Mouse (Mus musculus) kidney, embryonic 15.5 days (tissue): Measurements from ENCODE around the gene Psmf1. TPM values are rescaled to one million over a fixed set of nuclear protein-coding genes. Genes with fewer than 3 reads are reported as not detected.
A peak's percentile ranks its signal among the peaks of the same experiment; 100 is the strongest.

ENCODE experiments used
- ATAC-seq: fragments of 200-750 bp; cut with Nextera tagmentation; replicated peaks from 2 replicates; pipeline ENCODE4 v1.8.0; 2017; ENCODE audit warnings: moderate TSS enrichment; ENCODE audit not compliant: low FRiP score
- H3K27ac ChIP-seq: fragments of 300-500 bp; sonication (generic); 2 replicates; pipeline ENCODE4 v1.5.1; 2015; ENCODE audit warnings: mild to moderate bottlenecking, inconsistent platforms
- H3K27me3 ChIP-seq: fragments of 300-500 bp; sonication (generic); 2 replicates; pipeline ENCODE4 v1.6.1; 2015; ENCODE audit warnings: inconsistent platforms
- H3K36me3 ChIP-seq: fragments of 300-500 bp; sonication (generic); 2 replicates; pipeline ENCODE4 v1.6.1; 2015; ENCODE audit warnings: inconsistent platforms
- H3K4me1 ChIP-seq: fragments of 300-500 bp; sonication (generic); 2 replicates; pipeline ENCODE4 v1.6.1; 2015; ENCODE audit warnings: inconsistent platforms
- H3K4me2 ChIP-seq: fragments of 300-500 bp; sonication (generic); 2 replicates; pipeline ENCODE4 v1.6.1; 2015; ENCODE audit warnings: moderate library complexity, mild to moderate bottlenecking, inconsistent platforms
- H3K4me3 ChIP-seq: fragments of 300-500 bp; sonication (generic); replicated peaks from 2 replicates; pipeline ENCODE4 v1.5.1; 2015; ENCODE audit warnings: mild to moderate bottlenecking, inconsistent platforms
- H3K9ac ChIP-seq: fragments of 300-500 bp; sonication (generic); 2 replicates; pipeline ENCODE4 v1.6.1; 2015; ENCODE audit warnings: mild to moderate bottlenecking, inconsistent platforms
- H3K9me3 ChIP-seq: fragments of 300-500 bp; sonication (generic); replicated peaks from 2 replicates; pipeline ENCODE4 v1.6.1; 2016; ENCODE audit warnings: inconsistent platforms
- WGBS: fragments of 180-500 bp; shearing (Covaris S2); methylation state at CpG from one replicate; pipeline ENCODE4 v1.1.7; 2015; ENCODE audit warnings: mixed read lengths; 5-methylcytosine and 5-hydroxymethylcytosine counted together
- polyA plus RNA-seq: library from polyadenylated mRNA; unstranded; fragments of >200 nt; fragmentation: Nextera tagmentation; extraction: Ambion mirVana; gene quantifications from 2 replicates; pipeline ENCODE4 v1.2.1, GENCODE M21; 2015

The Psmf1 gene
- 42.2 and 43.0 TPM in 2 replicates for polyA plus RNA-seq

GRCm38 (mm10) chr2:151743845-151744244, at the start of gene Psmf1:
Psmf1 (minus strand) TSS chr2:151744186.
- Histone ChIP-seq H3K36me3 (0 out of 2 replicates have a peak, but pooled peaks cover 3% of the 10 kb centered on the region), H3K4me1 (peaks cover 19% of the 10 kb centered on the region), H3K4me3 (no peak within 1 kb of the TSS), H3K9me3 (no peaks in the 10 kb centered on the region), H3K27me3 (peaks cover 15% of the 10 kb centered on the region; the same call in 1 of the 2 replicates), H3K4me2 (no peak within 1 kb of the TSS), H3K27ac (no peak within 1 kb of the TSS), H3K9ac (no peak within 1 kb of the TSS)
- no peak for ATAC-seq

DNA sequence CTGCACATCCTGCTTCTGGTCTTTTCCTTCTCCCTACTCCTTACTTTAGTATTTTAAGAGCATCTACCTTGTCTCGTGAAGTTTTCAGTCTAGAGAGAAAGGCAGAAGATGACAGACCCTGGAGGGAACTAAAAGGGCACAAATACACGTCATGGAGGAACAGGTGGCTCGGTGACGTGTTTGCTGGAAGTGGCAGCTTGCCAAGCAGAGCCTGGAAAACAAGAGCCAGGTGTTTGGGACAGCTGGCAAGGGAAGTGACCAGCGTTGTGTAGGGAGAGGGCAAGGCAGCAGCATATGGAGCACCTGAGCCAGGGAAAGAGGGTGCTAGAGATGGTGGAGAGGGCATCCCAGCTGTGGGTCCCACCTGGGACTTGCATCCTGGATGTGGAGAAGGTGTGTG, 47.2 kb upstream of the Psmf1 start:
- H3K27ac ChIP-seq, result no peak overlapping the region
- WGBS, result 32% methylated on average over 5 of the region's 5 CpGs
- no peaks in the 10 kb centered on the region for H3K36me3 ChIP-seq
- no peak overlapping the region for H3K4me2 ChIP-seq
- no peak overlapping the region for H3K4me3 ChIP-seq
- H3K4me1 ChIP-seq, result no peaks in the 10 kb centered on the region
- no peak overlapping the region for H3K9ac ChIP-seq
- H3K27me3 ChIP-seq, result no peaks in the 10 kb centered on the region
- no peaks in the 10 kb centered on the region for H3K9me3 ChIP-seq
- ATAC-seq, result no peak

DNA sequence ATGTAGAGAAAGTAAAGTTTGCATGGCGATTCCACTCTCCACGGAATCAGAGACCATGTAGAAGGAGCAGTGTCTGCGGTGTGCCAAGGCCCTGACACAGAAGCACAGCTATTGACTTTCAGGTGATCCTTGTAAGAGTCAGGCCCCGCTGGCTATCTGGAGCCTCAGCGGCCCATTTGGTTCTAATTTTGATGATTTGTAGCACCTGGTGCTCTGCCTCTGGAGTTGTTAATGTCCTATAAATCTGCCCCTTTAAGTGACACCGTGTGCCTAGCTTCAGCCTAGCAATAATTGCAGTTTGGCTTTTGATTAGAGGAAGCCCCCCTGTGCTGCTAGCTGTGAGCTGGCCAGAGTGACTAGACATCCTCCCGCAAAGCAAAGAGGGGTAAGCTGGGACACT, 46.2 kb upstream of the Psmf1 start:
- no peak overlapping the region for H3K4me2 ChIP-seq
- no peak for ATAC-seq
- H3K27ac ChIP-seq, result no peak overlapping the region
- H3K36me3 ChIP-seq, result no peaks in the 10 kb centered on the region
- H3K4me1 ChIP-seq, result no peaks in the 10 kb centered on the region
- 20% methylated on average over 7 of the region's 7 CpGs for WGBS
- H3K4me3 ChIP-seq, result no peak overlapping the region
- no peak overlapping the region for H3K9ac ChIP-seq
- H3K9me3 ChIP-seq, result no peaks in the 10 kb centered on the region
- H3K27me3 ChIP-seq, result no peaks in the 10 kb centered on the region

GRCm38 (mm10) chr2:151788221-151788977, 44.4 kb upstream of the Psmf1 start:
- H3K4me2 ChIP-seq, result no peak overlapping the region
- H3K4me3 ChIP-seq, result no peak overlapping the region
- H3K27me3 ChIP-seq, result no peaks in the 10 kb centered on the region
- H3K4me1 ChIP-seq, result no peaks in the 10 kb centered on the region
- no peak overlapping the region for H3K9ac ChIP-seq
- H3K36me3 ChIP-seq, result no peaks in the 10 kb centered on the region
- 0 out of 2 replicates have a peak, but pooled peaks have one; percentile 29 for ATAC-seq
- WGBS, result 64% methylated on average over 7 of the region's 7 CpGs
- no peak overlapping the region for H3K27ac ChIP-seq
- H3K9me3 ChIP-seq, result no peaks in the 10 kb centered on the region

GRCm38 (mm10) chr2:151783493-151783892, 39.5 kb upstream of the Psmf1 start:
- Histone ChIP-seq H3K4me1 (no peaks in the 10 kb centered on the region), H3K9me3 (no peaks in the 10 kb centered on the region), H3K4me2 (no peak overlapping the region), H3K9ac (no peak overlapping the region), H3K27me3 (no peaks in the 10 kb centered on the region), H3K4me3 (no peak overlapping the region), H3K27ac (no peak overlapping the region), H3K36me3 (no peaks in the 10 kb centered on the region)
- 89% methylated on average over 2 of the region's 2 CpGs for WGBS
- ATAC-seq, result no peak

- no peaks in the 10 kb centered on the region for H3K9me3 ChIP-seq
- no peak overlapping the region for H3K4me2 ChIP-seq
- H3K4me1 ChIP-seq, result no peaks in the 10 kb centered on the region
- no peak for ATAC-seq
- H3K27ac ChIP-seq, result no peak overlapping the region
- H3K36me3 ChIP-seq, result no peaks in the 10 kb centered on the region
- WGBS, result 88% methylated on average over 3 of the region's 3 CpGs
- 0 out of 2 replicates have a peak, but pooled peaks cover 3% of the 10 kb centered on the region for H3K27me3 ChIP-seq
- H3K9ac ChIP-seq, result no peak overlapping the region
- H3K4me3 ChIP-seq, result no peak overlapping the region
Measured at GRCm38 (mm10) chr2:151777366-151777765, 33.4 kb upstream of the Psmf1 start.

DNA sequence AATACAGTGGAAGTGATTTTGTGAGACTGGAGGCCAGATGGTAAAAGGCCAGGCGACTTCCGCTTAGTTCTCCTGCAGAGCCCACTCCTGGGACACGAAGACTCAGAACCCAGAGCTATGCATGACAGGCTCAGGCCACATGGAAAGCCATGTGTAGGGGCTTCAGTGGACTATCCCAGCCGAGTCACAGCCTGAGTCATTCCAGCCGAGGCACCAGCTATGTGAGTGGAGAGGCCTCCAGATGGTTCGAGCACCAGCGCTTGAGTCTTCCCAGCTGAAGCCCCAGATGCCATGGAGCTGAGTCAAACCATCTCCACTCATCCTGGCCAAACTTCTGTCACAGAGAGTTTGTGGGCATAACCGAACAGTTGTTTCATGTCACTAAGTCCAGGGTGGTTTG, 29.5 kb upstream of the Psmf1 start:
- no peak overlapping the region for H3K4me3 ChIP-seq
- H3K27ac ChIP-seq, result no peak overlapping the region
- WGBS, result 84% methylated on average over 8 of the region's 8 CpGs
- no peak for ATAC-seq
- no peaks in the 10 kb centered on the region for H3K9me3 ChIP-seq
- H3K4me1 ChIP-seq, result no peaks in the 10 kb centered on the region
- no peak overlapping the region for H3K4me2 ChIP-seq
- H3K27me3 ChIP-seq, result 0 out of 2 replicates have a peak, but pooled peaks cover 3% of the 10 kb centered on the region
- no peaks in the 10 kb centered on the region for H3K36me3 ChIP-seq
- H3K9ac ChIP-seq, result no peak overlapping the region

GRCm38 (mm10) chr2:151772169-151772568, 28.2 kb upstream of the Psmf1 start:
- H3K36me3 ChIP-seq, result no peaks in the 10 kb centered on the region
- no peak for ATAC-seq

DNA sequence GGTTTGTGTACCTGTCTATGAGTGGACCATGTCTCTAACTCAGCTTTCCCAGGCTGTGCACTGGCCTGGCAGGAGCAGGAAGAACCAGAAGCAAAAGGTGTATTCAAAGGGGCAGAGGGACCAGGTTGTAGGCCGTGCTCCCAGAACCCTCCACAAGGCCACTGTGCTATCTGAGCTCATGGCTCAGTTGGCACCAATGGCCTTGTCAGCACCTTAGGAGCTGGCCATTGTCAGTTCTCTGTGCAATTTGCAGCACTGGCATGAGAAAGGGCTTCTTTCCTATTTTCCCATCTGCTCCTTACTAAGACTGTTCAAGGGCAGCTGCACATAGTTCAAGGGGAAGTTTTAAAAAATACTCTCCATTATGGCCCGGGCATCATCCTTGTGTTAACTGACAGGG, 20.6 kb upstream of the Psmf1 start:
- H3K4me2 ChIP-seq, result no peak overlapping the region
- H3K27me3 ChIP-seq, result 0 out of 2 replicates have a peak, but pooled peaks cover 3% of the 10 kb centered on the region
- no peak overlapping the region for H3K27ac ChIP-seq
- H3K9me3 ChIP-seq, result no peaks in the 10 kb centered on the region
- no peak overlapping the region for H3K4me3 ChIP-seq
- no peak for ATAC-seq
- no peaks in the 10 kb centered on the region for H3K4me1 ChIP-seq
- H3K36me3 ChIP-seq, result no peaks in the 10 kb centered on the region
- H3K9ac ChIP-seq, result no peak overlapping the region
- WGBS, result 86% methylated on average over 2 of the region's 2 CpGs

More at GRCm38 (mm10) chr2:151772169-151772568, 28.2 kb upstream of the Psmf1 start:
- H3K4me1 ChIP-seq, result no peaks in the 10 kb centered on the region
- no peak overlapping the region for H3K9ac ChIP-seq
- no peak overlapping the region for H3K27ac ChIP-seq
- 0 out of 2 replicates have a peak, but pooled peaks cover 3% of the 10 kb centered on the region for H3K27me3 ChIP-seq
- H3K9me3 ChIP-seq, result no peaks in the 10 kb centered on the region
- H3K4me3 ChIP-seq, result no peak overlapping the region
- no peak overlapping the region for H3K4me2 ChIP-seq
- 76% methylated on average over 4 of the region's 4 CpGs for WGBS

DNA sequence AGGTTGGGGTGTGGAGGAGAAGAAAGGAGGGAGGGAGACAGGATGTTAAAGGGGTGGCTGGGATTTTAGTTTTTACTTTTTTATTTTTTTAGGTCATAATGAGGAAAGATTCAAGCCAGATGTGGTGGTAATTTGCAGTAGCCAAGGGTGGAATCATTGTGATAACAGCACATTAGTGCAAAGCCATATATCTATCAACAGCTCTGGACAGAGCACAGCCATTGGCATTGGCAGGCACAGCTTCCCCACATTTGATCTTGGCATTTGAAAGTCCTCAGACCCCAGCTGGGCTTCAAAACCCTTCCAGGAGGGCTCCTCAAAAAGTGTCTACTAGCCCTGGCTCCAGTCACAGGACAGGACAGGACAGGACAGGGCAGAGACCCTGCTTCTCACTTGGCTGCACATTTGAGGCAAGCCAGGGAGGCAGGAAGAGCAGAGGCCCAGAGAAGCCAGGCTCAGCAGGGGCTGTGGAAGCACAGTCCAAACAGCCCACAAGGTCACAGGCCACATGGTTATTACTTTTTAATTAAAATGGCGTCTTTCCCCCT, 14.9 kb upstream of the Psmf1 start:
- no peak overlapping the region for H3K9ac ChIP-seq
- H3K27me3 ChIP-seq, result no peaks in the 10 kb centered on the region
- WGBS, result 16% methylated on average over 1 of the region's 1 CpGs
- no peaks in the 10 kb centered on the region for H3K4me1 ChIP-seq
- H3K9me3 ChIP-seq, result no peaks in the 10 kb centered on the region
- no peak for ATAC-seq
- no peak overlapping the region for H3K27ac ChIP-seq
- H3K4me3 ChIP-seq, result no peak overlapping the region
- H3K4me2 ChIP-seq, result no peak overlapping the region
- H3K36me3 ChIP-seq, result no peaks in the 10 kb centered on the region

DNA sequence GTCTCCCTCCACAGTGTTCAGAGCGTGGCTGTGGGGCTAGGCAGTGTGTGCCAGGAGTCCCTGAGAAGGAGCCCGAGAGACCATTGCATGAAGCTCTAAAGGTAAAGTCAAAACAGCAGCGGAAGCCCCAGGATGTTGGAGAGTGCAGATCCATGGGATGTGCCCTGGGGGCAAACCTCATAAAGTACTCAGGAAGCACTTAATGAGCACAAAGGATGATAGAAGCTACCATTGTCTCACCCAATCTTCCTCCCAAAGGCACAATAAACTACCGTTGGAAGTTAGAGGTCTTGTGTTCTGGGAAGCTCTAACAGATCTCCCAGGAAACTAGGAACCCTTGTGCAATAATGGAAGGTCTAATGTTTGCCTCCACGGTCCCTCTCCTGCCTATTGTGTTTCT, 13.5 kb upstream of the Psmf1 start:
- no peak overlapping the region for H3K4me3 ChIP-seq
- no peak overlapping the region for H3K9ac ChIP-seq
- 27% methylated on average over 5 of the region's 5 CpGs for WGBS
- H3K27ac ChIP-seq, result no peak overlapping the region
- H3K4me2 ChIP-seq, result no peak overlapping the region
- H3K4me1 ChIP-seq, result no peaks in the 10 kb centered on the region
- no peak for ATAC-seq
- H3K27me3 ChIP-seq, result 0 out of 2 replicates have a peak, but pooled peaks cover 4% of the 10 kb centered on the region
- no peaks in the 10 kb centered on the region for H3K36me3 ChIP-seq
- no peaks in the 10 kb centered on the region for H3K9me3 ChIP-seq

DNA sequence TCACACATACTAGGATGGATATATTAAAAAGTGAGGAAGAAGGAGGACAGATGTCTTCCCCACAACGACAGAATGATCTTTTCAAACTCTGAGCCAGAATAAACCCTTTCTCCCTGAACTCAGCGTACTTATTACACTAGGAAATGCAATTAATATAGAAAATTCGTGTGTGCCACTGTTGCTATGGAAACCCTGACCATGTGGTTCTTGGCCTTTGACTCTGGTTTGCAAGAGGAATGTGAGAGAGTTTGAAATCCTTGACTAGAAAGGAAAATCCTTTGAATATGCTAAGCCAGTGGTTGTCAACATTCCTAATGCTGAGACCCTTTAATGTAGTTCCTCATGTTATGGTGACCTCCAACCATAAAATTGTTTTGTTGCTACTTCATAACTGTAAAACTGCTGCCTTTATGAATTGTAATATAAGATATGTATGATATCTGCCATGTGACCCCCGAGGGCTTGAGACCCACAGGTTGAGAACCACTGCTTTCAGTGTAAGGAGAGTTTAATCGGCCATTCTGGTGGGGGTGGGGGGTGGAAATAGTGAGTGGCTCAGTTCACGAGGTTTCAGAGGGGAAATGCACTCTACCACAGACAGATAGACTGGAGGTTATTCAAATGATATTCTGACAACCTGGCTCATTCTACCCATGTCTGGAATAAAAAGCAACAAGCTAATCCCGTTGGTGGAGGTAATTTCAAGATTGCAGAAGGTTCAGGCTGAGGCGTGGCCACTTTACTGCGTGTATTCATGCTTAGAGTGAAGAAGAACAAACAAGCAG, 12.5 kb upstream of the Psmf1 start:
- Histone ChIP-seq H3K4me2 (no peak overlapping the region), H3K27ac (no peak overlapping the region), H3K27me3 (0 out of 2 replicates have a peak, but pooled peaks cover 4% of the 10 kb centered on the region), H3K4me1 (no peaks in the 10 kb centered on the region), H3K36me3 (no peaks in the 10 kb centered on the region), H3K9ac (no peak overlapping the region), H3K9me3 (no peaks in the 10 kb centered on the region), H3K4me3 (no peak overlapping the region)
- no peak for ATAC-seq
- 49% methylated on average over 9 of the region's 9 CpGs for WGBS
